Mouse (Mus musculus) intestine, postnatal 0 days (tissue): ENCODE data around the gene Hamp. TPM values are rescaled to one million over a fixed set of nuclear protein-coding genes. Genes with fewer than 3 reads are reported as not detected.
A peak's percentile ranks its signal among the peaks of the same experiment; 100 is the strongest.

Experiments
- ATAC-seq: fragments of 200-750 bp; cut with Nextera tagmentation; 2 replicates; pipeline ENCODE4 v1.8.0; 2017; ENCODE audit warnings: mild to moderate bottlenecking, moderate TSS enrichment, moderate library complexity
- H3K27ac ChIP-seq: fragments of 300-500 bp; sonication (generic); 2 replicates; pipeline ENCODE4 v1.5.1; 2014; ENCODE audit warnings: mild to moderate bottlenecking, low read depth, low read length, moderate library complexity
- H3K27me3 ChIP-seq: fragments of 300-500 bp; sonication (generic); replicated peaks from 2 replicates; pipeline ENCODE4 v1.6.1; 2014; ENCODE audit warnings: low read length, mixed read lengths; ENCODE audit not compliant: control insufficient read depth, insufficient read depth
- H3K36me3 ChIP-seq: fragments of 300-500 bp; sonication (generic); 2 replicates; pipeline ENCODE4 v1.6.1; 2014; ENCODE audit warnings: mild to moderate bottlenecking, moderate library complexity; ENCODE audit not compliant: control insufficient read depth, insufficient read depth
- H3K4me1 ChIP-seq: fragments of 300-500 bp; sonication (generic); replicated peaks from 2 replicates; pipeline ENCODE4 v1.6.1; 2014; ENCODE audit warnings: antibody characterized with exemption, low read length, mixed read lengths; ENCODE audit not compliant: control insufficient read depth, insufficient read depth
- H3K4me2 ChIP-seq: fragments of 300-500 bp; sonication (generic); replicated peaks from 2 replicates; pipeline ENCODE4 v1.6.1; 2014; ENCODE audit warnings: low read depth, mild to moderate bottlenecking, moderate library complexity
- H3K4me3 ChIP-seq: fragments of 300-500 bp; sonication (generic); 2 replicates; pipeline ENCODE4 v1.5.1; 2014; ENCODE audit warnings: low read depth, low read length
- H3K9ac ChIP-seq: fragments of 300-500 bp; sonication (generic); 2 replicates; pipeline ENCODE4 v1.6.1; 2014; ENCODE audit warnings: mild to moderate bottlenecking, low read depth, low read length
- H3K9me3 ChIP-seq: fragments of 300-500 bp; sonication (generic); 2 replicates; pipeline ENCODE4 v1.6.1; 2016; ENCODE audit warnings: mixed run types; ENCODE audit not compliant: control insufficient read depth
- CTCF ChIP-seq: sonication (generic); IDR thresholded peaks from 2 replicates; pipeline ENCODE4 v1.5.1; 2016; ENCODE audit warnings: low read depth, mild to moderate bottlenecking, control low read depth, antibody characterized with exemption, moderate library complexity
- WGBS: fragments of 180-500 bp; shearing (Covaris S2); extraction: QIAGEN DNeasy Blood & Tissue Kit; methylation state at CpG from one replicate; pipeline ENCODE4 v1.1.7; 2014; 5-methylcytosine and 5-hydroxymethylcytosine counted together
- polyA plus RNA-seq: library from polyadenylated mRNA; unstranded; fragments of >200 nt; fragmentation: Nextera tagmentation; extraction: Ambion mirVana; gene quantifications from 2 replicates; pipeline ENCODE4 v1.2.1, GENCODE M21; 2015

Hamp gene
- polyA plus RNA-seq, 1 experiment from 2014 or later, result not detected

DNA sequence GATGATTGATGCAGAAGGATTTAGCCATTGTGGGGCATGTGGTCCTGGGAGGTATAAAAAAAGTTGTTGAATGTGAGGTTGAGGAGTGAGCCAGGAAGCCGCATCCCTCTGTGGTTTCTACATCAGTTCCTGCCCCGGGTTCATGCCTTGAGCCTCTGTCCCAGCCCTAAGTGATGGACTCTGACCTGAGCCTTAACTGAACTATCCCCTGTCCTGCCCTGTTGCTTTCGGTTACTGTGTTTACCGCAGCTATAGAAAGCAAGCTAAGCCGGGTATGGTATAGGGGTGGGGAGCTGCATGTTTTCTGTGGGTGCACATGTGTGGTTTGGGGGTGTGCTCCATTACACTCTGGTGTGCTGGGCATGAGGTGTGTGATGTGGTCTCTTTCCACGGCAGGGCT, 34.1 kb downstream of the Hamp start:
- Histone ChIP-seq H3K27ac (no peak overlapping the region), H3K4me3 (no peak overlapping the region), H3K4me2 (no peak overlapping the region), H3K9me3 (no peaks in the 10 kb centered on the region), H3K36me3 (no peaks in the 10 kb centered on the region), H3K27me3 (no peaks in the 10 kb centered on the region), H3K4me1 (0 out of 2 replicates have a peak, but pooled peaks cover 2% of the 10 kb centered on the region), H3K9ac (no peak overlapping the region)
- no peak for ATAC-seq
- no peak for TF ChIP-seq CTCF
- WGBS, result 44% methylated on average over 6 of the region's 6 CpGs

DNA sequence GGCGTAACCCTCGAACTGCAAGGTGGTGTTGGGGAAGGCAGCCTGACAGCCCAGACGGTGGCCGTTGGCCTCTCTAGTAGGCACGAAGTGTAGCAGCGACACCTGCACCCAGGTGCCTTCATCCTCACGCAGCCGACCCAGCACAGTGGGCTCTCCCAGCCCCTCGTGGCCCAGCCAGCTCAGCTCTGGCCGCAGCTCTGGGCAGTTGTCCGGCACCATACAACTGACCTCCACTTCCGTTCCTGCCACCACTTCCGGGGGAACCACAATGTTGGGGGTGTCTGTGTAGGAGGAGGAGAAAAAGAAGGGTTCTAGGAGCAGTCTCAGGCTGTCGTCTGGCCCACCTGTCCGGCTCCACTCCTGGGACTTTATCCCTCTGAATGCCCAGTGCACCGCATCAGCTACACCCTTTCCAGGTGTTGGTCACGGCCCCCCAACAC, 34.8 kb downstream of the Hamp start:
- TF ChIP-seq CTCF, result no peak

DNA sequence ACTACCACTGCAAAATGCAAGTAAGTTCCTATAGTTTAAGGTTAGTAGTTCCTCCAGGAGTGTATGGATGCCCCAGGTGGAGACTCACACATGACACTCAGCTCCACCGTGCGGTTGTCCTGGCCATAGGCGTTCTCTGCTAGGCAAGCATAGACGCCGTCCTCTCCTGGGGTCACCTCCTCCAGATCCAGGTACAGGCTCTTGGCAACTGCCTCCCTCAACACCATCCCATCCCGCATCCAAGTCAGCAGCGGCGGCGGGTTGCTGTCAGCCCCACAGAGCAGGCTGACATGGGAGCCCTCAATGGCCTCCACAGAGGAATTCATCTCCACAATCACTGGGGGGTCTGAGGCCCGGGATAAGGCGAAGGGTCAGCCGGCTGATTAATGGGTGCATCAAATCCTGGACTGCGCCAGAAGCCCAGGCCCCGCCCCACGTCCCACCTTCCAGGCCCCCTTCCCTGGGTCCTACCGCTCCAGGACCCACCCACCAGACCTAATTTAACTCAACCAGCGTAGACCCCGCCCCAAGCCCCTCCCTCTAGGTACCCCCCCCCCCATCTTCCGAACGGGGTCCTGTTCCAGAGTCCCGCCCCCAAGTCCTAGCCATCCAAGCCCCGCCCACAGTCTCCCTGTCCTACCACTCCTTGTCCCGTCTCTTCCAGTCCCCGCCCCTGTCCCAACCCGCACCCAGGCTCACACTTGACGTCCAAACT, 35.4 kb downstream of the Hamp start:
- Histone ChIP-seq H3K4me1 (0 out of 2 replicates have a peak, but pooled peaks cover 2% of the 10 kb centered on the region), H3K27me3 (no peaks in the 10 kb centered on the region), H3K9me3 (no peaks in the 10 kb centered on the region), H3K4me2 (peak overlapping the region; percentile 56), H3K4me3 (peak overlapping the region; percentile 11), H3K27ac (no peak overlapping the region), H3K9ac (no peak overlapping the region; the same call in 1 of the 2 replicates), H3K36me3 (no peaks in the 10 kb centered on the region)
- WGBS, result 3% methylated on average over 24 of the region's 26 CpGs
- 0 out of 2 replicates have a peak, but pooled peaks have one; percentile 12 for TF ChIP-seq CTCF
- ATAC-seq, result peak; percentile 54

More for the DNA sequence above, 34.8 kb downstream of the Hamp start:
- Histone ChIP-seq H3K36me3 (no peaks in the 10 kb centered on the region), H3K27ac (no peak overlapping the region), H3K4me2 (peak overlapping the region; percentile 56), H3K27me3 (no peaks in the 10 kb centered on the region), H3K9ac (no peak overlapping the region; the same call in 1 of the 2 replicates), H3K4me1 (0 out of 2 replicates have a peak, but pooled peaks cover 2% of the 10 kb centered on the region), H3K9me3 (no peaks in the 10 kb centered on the region), H3K4me3 (peak overlapping the region; percentile 11)
- no peak for ATAC-seq
- 24% methylated on average over 17 of the region's 17 CpGs for WGBS

DNA sequence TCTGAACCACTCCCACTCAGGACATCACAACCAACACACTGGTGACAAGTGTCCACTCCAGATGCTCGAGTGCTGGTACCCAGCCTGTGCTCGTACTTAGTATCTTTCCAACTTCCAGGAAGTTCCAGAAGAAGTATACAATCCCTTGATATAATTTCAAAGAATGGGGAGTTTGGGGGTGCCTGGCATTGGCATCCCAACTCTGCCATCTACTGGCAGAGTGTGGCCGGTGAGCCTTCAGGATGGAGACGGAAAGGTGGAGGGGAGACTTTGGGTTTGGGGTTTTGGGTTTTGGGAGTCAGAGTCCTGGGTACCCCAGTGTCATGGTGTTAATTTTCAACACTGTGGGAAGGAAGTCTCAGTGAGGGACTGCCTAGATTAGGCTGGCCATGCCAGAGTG, 39.8 kb downstream of the Hamp start:
- Histone ChIP-seq H3K9ac (no peak overlapping the region), H3K36me3 (no peaks in the 10 kb centered on the region), H3K9me3 (no peaks in the 10 kb centered on the region), H3K4me3 (no peak overlapping the region), H3K4me1 (0 out of 2 replicates have a peak, but pooled peaks cover 2% of the 10 kb centered on the region), H3K4me2 (no peak overlapping the region), H3K27me3 (no peaks in the 10 kb centered on the region), H3K27ac (no peak overlapping the region)
- peak; percentile 64 for TF ChIP-seq CTCF
- ATAC-seq, result no peak
- WGBS, result 36% methylated on average over 4 of the region's 4 CpGs

DNA sequence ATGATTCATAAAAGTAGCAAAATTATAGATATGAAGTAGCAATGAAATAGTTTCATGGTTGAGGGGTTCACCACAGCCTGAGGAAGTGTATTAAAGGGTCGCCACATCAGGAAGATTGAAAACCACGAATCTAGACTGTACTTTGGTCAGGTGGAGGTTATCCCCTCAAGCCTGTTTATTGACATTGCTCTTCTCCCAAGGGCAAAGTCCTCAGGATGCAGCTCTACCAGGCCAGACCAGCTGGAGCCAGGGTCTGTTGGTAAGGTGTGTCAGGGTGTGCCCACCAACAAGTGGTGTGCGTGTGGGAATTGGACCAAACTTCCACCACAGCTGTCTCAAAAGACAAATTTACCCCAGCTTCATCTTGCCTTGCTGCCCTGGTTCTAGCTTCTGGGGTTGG, 48.6 kb downstream of the Hamp start:
- no peaks in the 10 kb centered on the region for H3K36me3 ChIP-seq
- no peak overlapping the region for H3K4me2 ChIP-seq
- H3K4me1 ChIP-seq, result no peaks in the 10 kb centered on the region
- TF ChIP-seq CTCF, result no peak
- no peak overlapping the region for H3K4me3 ChIP-seq
- ATAC-seq, result no peak
- WGBS, result 55% methylated on average over 3 of the region's 3 CpGs
- H3K27ac ChIP-seq, result no peak overlapping the region
- no peaks in the 10 kb centered on the region for H3K27me3 ChIP-seq
- H3K9ac ChIP-seq, result no peak overlapping the region
- no peaks in the 10 kb centered on the region for H3K9me3 ChIP-seq

DNA sequence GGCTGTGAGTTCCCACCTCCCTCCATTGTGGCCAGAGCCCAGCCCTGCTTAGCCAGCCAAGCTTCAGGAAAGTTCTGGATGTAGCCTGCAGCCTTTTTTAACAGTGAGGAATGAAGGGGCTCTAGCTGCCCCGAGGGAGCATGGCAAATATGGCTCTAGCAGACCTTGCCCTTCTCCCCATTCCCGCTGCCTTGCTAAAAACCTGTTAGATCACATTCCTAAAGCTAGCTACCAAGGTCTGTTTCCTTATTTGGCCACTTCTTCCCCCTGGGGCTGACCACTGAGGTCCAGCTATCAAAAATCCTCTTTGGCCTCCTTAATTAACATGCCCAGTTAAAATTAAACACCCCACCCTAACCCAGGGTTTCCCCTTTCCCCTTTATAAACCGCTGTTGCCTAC, 51.3 kb downstream of the Hamp start:
- H3K27me3 ChIP-seq, result no peaks in the 10 kb centered on the region
- H3K4me1 ChIP-seq, result no peaks in the 10 kb centered on the region
- TF ChIP-seq CTCF, result no peak
- H3K27ac ChIP-seq, result no peak overlapping the region
- no peaks in the 10 kb centered on the region for H3K36me3 ChIP-seq
- no peak overlapping the region for H3K4me2 ChIP-seq
- no peak for ATAC-seq
- WGBS, result 17% methylated on average over 3 of the region's 3 CpGs
- no peaks in the 10 kb centered on the region for H3K9me3 ChIP-seq
- H3K9ac ChIP-seq, result no peak overlapping the region
- no peak overlapping the region for H3K4me3 ChIP-seq

Other genes starting within 250 kb of the Hamp start
- 4.6 and 6.0 TPM in 2 replicates for gene 2200002J24Rik, start 245.1 kb downstream of the Hamp start, polyA plus RNA-seq
- 0.35 and 0.80 TPM in 2 replicates for gene Atp4a, start 231.8 kb downstream of the Hamp start, polyA plus RNA-seq
- 158 and 161 TPM in 2 replicates for gene Tmem147, start 214.5 kb downstream of the Hamp start, polyA plus RNA-seq
- not detected in 2 replicates for gene Gapdhs, start 200.4 kb downstream of the Hamp start, polyA plus RNA-seq
- gene Sbsn, start 192.6 kb downstream of the Hamp start, polyA plus RNA-seq, result 2.7 and 2.9 TPM in 2 replicates
- 27.8 and 28.2 TPM in 2 replicates for gene Dmkn, start 180.3 kb downstream of the Hamp start, polyA plus RNA-seq
- 4.1 and 4.8 TPM in 2 replicates for gene Krtdap, start 156.1 kb downstream of the Hamp start, polyA plus RNA-seq
- 12.5 and 12.6 TPM in 2 replicates for gene Ffar2, start 120.3 kb downstream of the Hamp start, polyA plus RNA-seq
- 0.21 and 0.47 TPM in 2 replicates for gene Ffar3, start 87.9 kb downstream of the Hamp start, polyA plus RNA-seq
- 0.13 and 0.21 TPM in 2 replicates for gene Ffar1, start 82.5 kb downstream of the Hamp start, polyA plus RNA-seq
- 0.27 and 0.51 TPM in 2 replicates for gene Cd22, start 63.7 kb downstream of the Hamp start, polyA plus RNA-seq
- 0.18 and 0.31 TPM in 2 replicates for gene Mag, start 29.2 kb downstream of the Hamp start, polyA plus RNA-seq
- not detected in 2 replicates for gene Hamp2, start 19.4 kb downstream of the Hamp start, polyA plus RNA-seq
- gene Usf2, start 12.8 kb upstream of the Hamp start, polyA plus RNA-seq, result 13.3 and 15.0 TPM in 2 replicates
- 110 and 118 TPM in 2 replicates for gene Lsr, start 29.4 kb upstream of the Hamp start, polyA plus RNA-seq
- gene Fam187b, start 29.8 kb upstream of the Hamp start, polyA plus RNA-seq, result 10.4 and 12.0 TPM in 2 replicates
- gene Fxyd5, start 98.4 kb upstream of the Hamp start, polyA plus RNA-seq, result 18.2 and 19.3 TPM in 2 replicates
- 15.2 and 16.2 TPM in 2 replicates for gene Fxyd7, start 107.4 kb upstream of the Hamp start, polyA plus RNA-seq
- gene Fxyd1, start 113.2 kb upstream of the Hamp start, polyA plus RNA-seq, result 78.9 and 83.1 TPM in 2 replicates
- 0.70 and 0.78 TPM in 2 replicates for gene Lgi4, start 115.3 kb upstream of the Hamp start, polyA plus RNA-seq
- 40.4 and 48.0 TPM in 2 replicates for gene Fxyd3, start 132.7 kb upstream of the Hamp start, polyA plus RNA-seq
- 21.2 and 28.3 TPM in 2 replicates for gene Hpn, start 171.3 kb upstream of the Hamp start, polyA plus RNA-seq
- 2.7 and 3.3 TPM in 2 replicates for gene Scn1b, start 183.0 kb upstream of the Hamp start, polyA plus RNA-seq
- 10.3 and 12.4 TPM in 2 replicates for gene Gramd1a, start 211.9 kb upstream of the Hamp start, polyA plus RNA-seq